Mouse (Mus musculus) mouse trophoblast stem cell (cell line): Measurements from ENCODE around the gene Dohh.

Experiments used
- in situ Hi-C, 2 experiments: fragments of 300-500 bp; cut with MseI, MboI; formaldehyde crosslinking; loops; 2 replicates in 1 of 2; 3 replicates in 1 of 2; pipeline ENCODE4 v1.15.1; 2025

The Dohh gene

GRCm38 (mm10) chr10:81356991-81357844, 27.0 kb upstream of the Dohh start, which contains the start of gene Mfsd12:
Mfsd12 (plus strand) TSS chr10:81357491.
- in situ Hi-C loops: no loop called here

DNA sequence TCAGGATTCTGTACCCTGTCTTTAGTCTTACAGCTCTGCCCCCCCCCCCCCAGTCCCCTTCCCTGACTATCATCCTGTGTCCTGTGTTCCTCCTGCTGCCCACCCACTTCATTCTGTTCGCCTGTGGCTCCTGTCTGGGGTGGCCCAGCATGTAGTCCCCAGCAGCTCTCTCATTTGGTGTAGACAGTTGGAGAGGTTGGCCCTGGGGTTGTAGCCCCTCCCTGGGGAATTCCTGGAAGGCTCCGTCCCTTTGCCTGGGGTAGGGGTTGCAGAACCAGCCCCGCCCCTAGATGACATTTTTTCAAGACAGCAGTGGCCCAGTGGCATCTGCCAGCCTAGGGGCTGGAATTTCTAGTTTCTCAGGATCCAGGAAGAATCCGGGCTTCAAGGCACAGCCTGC, 26.0 kb upstream of the Dohh start:
- in situ Hi-C loops: no loop called here

- in situ Hi-C loops: no loop called here
These were observed 25.4 kb upstream of the Dohh start for GRCm38 (mm10) chr10:81358841-81359240.

DNA sequence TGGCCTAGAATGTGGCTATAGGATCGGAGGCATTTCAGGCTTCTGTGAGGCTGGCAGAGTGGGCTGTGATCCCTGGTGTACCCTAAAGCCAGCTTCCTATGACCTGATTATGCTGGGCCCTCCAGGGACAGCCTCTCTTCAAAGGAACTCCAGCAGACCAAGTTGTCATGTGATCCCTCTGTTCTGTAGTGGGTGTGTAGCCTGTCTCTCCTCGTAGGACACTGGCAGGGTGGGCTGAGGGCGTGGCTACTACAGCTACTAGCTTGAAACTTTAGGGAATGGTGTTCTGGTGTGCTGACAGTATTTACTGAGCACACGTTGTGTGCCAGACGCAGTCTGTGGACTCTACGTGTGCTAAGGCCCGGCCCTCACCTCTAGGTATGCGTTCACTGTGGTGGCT, 23.5 kb upstream of the Dohh start:
- in situ Hi-C loops: no loop called here

- in situ Hi-C loops: no loop called here
These were observed 21.8 kb upstream of the Dohh start for GRCm38 (mm10) chr10:81362336-81362949.

GRCm38 (mm10) chr10:81363436-81364346, 20.5 kb upstream of the Dohh start:
- in situ Hi-C loops: no loop called here

- in situ Hi-C loops: no loop called here
These were observed 19.6 kb upstream of the Dohh start for GRCm38 (mm10) chr10:81364666-81365065.

GRCm38 (mm10) chr10:81365073-81365472, 19.2 kb upstream of the Dohh start:
- in situ Hi-C loops: no loop called here

- in situ Hi-C loops: no loop called here
These were observed 18.4 kb upstream of the Dohh start, which contains the start of gene 4930404N11Rik for GRCm38 (mm10) chr10:81365672-81366476. 4930404N11Rik (minus strand) TSS chr10:81365816.

GRCm38 (mm10) chr10:81366477-81367206, 17.6 kb upstream of the Dohh start:
- in situ Hi-C loops: no loop called here

GRCm38 (mm10) chr10:81367207-81367495, 17.1 kb upstream of the Dohh start:
- in situ Hi-C loops: no loop called here

GRCm38 (mm10) chr10:81375322-81375721, 8.9 kb upstream of the Dohh start:
- in situ Hi-C loops: no loop called here

GRCm38 (mm10) chr10:81376561-81377361, 7.5 kb upstream of the Dohh start:
- in situ Hi-C loops: no loop called here

DNA sequence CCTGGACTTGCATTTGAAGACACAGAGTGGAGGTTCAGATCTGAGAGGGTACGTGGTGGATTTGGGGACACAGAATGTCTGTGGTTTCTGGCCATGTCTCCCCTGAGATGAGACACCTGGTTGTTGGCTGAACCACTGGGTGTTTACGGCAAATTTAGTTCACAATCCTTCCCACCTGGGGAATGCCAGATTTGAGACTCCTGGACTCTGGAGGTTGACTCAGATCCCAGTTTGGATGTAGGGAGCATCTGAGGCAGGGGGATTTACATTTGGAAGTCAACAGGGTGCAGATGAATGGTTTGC, 6.9 kb upstream of the Dohh start:
- in situ Hi-C loops: no loop called here

GRCm38 (mm10) chr10:81377793-81378552, 6.3 kb upstream of the Dohh start, which contains the start of gene Fzr1:
Fzr1 (minus strand) TSS chr10:81378516.
- in situ Hi-C loops: no loop called here

DNA sequence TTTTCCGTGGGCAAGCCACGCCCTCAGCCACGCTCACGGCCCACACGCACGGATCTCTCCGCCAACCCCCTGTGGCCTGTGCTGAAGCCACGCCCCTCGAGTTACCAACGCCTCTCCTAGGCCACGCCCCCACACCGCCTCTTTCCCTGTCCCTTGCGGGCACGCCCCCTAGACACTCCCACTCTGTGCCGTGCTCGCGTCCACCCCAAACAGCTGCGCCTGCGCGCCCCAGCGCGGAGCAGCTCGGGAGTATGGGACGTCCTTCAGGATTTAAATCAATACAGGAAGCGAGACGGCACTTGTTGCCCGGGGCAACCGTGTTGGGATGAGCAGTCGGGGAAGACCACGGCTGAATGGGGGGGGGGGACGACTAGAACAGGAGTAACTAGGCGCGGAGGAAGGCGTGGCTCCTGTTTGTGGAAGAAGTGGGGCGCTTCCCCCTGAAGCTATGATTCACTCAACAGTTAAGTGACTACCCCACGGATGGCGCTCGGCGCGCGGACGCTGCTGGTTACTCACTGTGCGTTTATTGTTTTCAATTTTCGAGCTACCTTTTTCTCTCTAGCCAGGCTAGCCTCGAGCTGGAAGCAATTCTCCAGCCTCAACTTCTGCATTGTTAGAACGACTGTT, 5.6 kb upstream of the Dohh start:
- in situ Hi-C loops: no loop called here

- in situ Hi-C loops: no loop called here
These were observed 5.1 kb upstream of the Dohh start for GRCm38 (mm10) chr10:81379183-81379553.

DNA sequence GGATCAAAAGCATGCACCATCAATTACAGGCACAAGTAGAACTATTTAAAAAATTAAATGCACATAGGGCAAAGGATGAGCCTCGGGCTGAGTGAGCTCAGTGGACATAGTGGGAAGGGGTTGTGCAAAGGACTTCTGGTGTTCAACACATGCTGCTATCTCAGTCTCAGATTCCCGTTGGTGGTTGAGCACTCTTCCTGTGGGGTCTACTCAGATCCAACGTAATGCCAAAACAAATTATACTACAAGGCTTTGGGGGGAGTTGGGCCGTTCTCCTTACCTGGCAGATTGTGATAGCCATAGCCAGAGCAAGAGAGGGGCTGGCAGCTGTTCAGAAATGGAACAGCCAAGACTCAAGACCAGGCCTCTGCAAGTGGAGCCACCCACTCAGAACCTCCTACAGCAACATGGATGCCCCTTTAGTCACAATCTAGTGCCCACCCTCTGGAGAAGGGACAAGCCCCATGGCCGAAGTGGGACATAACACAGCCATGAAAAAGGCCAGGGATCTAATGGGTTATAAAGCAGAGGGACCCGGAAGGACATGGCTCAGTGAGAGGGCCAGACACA, 4.3 kb upstream of the Dohh start:
- in situ Hi-C loops: no loop called here
